Mouse (Mus musculus): Measurements from ENCODE around the gene Camta1. TPM values are rescaled to one million over a fixed set of nuclear protein-coding genes. Genes with fewer than 3 reads are reported as not detected.
A peak's percentile ranks its signal among the peaks of the same experiment; 100 is the strongest.

Gene Camta1
- polyA plus RNA-seq, 1 experiment from 2014 or later: 123 TPM

- Histone ChIP-seq H3K9me3 (replicated peaks; ENCODE audit: control insufficient read depth, low read length) (no peaks in the 10 kb centered on the region), H3K4me2 (ENCODE audit: low read length) (no peak overlapping the region), H3K27ac (ENCODE audit: low read depth, low read length) (no peak overlapping the region), H3K27me3 (replicated peaks; ENCODE audit: control insufficient read depth, insufficient read depth, low read length) (no peaks in the 10 kb centered on the region), H3K4me1 (ENCODE audit: control insufficient read depth, insufficient read depth, low read length) (peaks cover 9% of the 10 kb centered on the region), H3K36me3 (ENCODE audit: control insufficient read depth, insufficient read depth, low read length) (no peaks in the 10 kb centered on the region), H3K9ac (ENCODE audit: low read length) (no peak overlapping the region), H3K4me3 (ENCODE audit: low read depth, low read length) (no peak overlapping the region)
- WGBS: 69% methylated on average over 3 of the region's 3 CpGs
- no peak for DNase-seq (ENCODE audit: low spot score)
- no peak for ATAC-seq
These were observed 407.1 kb downstream of the Camta1 start for GRCm38 (mm10) chr4:151454611-151455010.

GRCm38 (mm10) chr4:151454065-151454464, 407.6 kb downstream of the Camta1 start:
- no peak for DNase-seq (ENCODE audit: low spot score)
- no peak for ATAC-seq
- WGBS: 87% methylated on average over 3 of the region's 3 CpGs

GRCm38 (mm10) chr4:151451885-151452284, 409.8 kb downstream of the Camta1 start:
- Histone ChIP-seq H3K4me1 (ENCODE audit: control insufficient read depth, insufficient read depth, low read length) (peaks cover 9% of the 10 kb centered on the region), H3K9ac (ENCODE audit: low read length) (no peak overlapping the region), H3K4me3 (ENCODE audit: low read depth, low read length) (no peak overlapping the region), H3K9me3 (replicated peaks; ENCODE audit: control insufficient read depth, low read length) (no peaks in the 10 kb centered on the region), H3K36me3 (ENCODE audit: control insufficient read depth, insufficient read depth, low read length) (no peaks in the 10 kb centered on the region), H3K27ac (ENCODE audit: low read depth, low read length) (no peak overlapping the region), H3K27me3 (replicated peaks; ENCODE audit: control insufficient read depth, insufficient read depth, low read length) (no peaks in the 10 kb centered on the region), H3K4me2 (ENCODE audit: low read length) (no peak overlapping the region)
- DNase-seq (ENCODE audit: low spot score) (no peak), ATAC-seq (no peak)
- WGBS: 79% methylated on average over 6 of the region's 6 CpGs

More at GRCm38 (mm10) chr4:151454065-151454464, 407.6 kb downstream of the Camta1 start:
- peaks cover 9% of the 10 kb centered on the region for H3K4me1 ChIP-seq (ENCODE audit: control insufficient read depth, insufficient read depth, low read length)
- H3K27ac ChIP-seq (ENCODE audit: low read depth, low read length): no peak overlapping the region
- no peak overlapping the region for H3K4me3 ChIP-seq (ENCODE audit: low read depth, low read length)
- H3K27me3 ChIP-seq (replicated peaks; ENCODE audit: control insufficient read depth, insufficient read depth, low read length): no peaks in the 10 kb centered on the region
- no peak overlapping the region for H3K4me2 ChIP-seq (ENCODE audit: low read length)
- no peak overlapping the region for H3K9ac ChIP-seq (ENCODE audit: low read length)
- no peaks in the 10 kb centered on the region for H3K36me3 ChIP-seq (ENCODE audit: control insufficient read depth, insufficient read depth, low read length)
- H3K9me3 ChIP-seq (replicated peaks; ENCODE audit: control insufficient read depth, low read length): no peaks in the 10 kb centered on the region

- ATAC-seq: 0 out of 2 replicates have a peak, but pooled peaks have one; percentile 50
- peak; percentile 77 for DNase-seq (ENCODE audit: low spot score)
- Histone ChIP-seq H3K9ac (ENCODE audit: low read length) (no peak overlapping the region), H3K27ac (ENCODE audit: low read depth, low read length) (no peak overlapping the region), H3K27me3 (replicated peaks; ENCODE audit: control insufficient read depth, insufficient read depth, low read length) (no peaks in the 10 kb centered on the region), H3K4me3 (ENCODE audit: low read depth, low read length) (no peak overlapping the region), H3K4me1 (ENCODE audit: control insufficient read depth, insufficient read depth, low read length) (peaks cover 9% of the 10 kb centered on the region), H3K36me3 (ENCODE audit: control insufficient read depth, insufficient read depth, low read length) (no peaks in the 10 kb centered on the region), H3K9me3 (replicated peaks; ENCODE audit: control insufficient read depth, low read length) (no peaks in the 10 kb centered on the region), H3K4me2 (ENCODE audit: low read length) (no peak overlapping the region)
- WGBS: 5% methylated on average over 8 of the region's 8 CpGs
These were observed 411.7 kb downstream of the Camta1 start for GRCm38 (mm10) chr4:151449981-151450380.

- peaks cover 9% of the 10 kb centered on the region for H3K4me1 ChIP-seq (ENCODE audit: control insufficient read depth, insufficient read depth, low read length)
- 96% methylated on average over 2 of the region's 2 CpGs for WGBS
- no peak overlapping the region for H3K4me3 ChIP-seq (ENCODE audit: low read depth, low read length)
These were observed 413.3 kb downstream of the Camta1 start for GRCm38 (mm10) chr4:151448341-151448740.

GRCm38 (mm10) chr4:151444665-151445064, 417.0 kb downstream of the Camta1 start:
- no peak overlapping the region for H3K9ac ChIP-seq (ENCODE audit: low read length)
- H3K27me3 ChIP-seq (replicated peaks; ENCODE audit: control insufficient read depth, insufficient read depth, low read length): no peaks in the 10 kb centered on the region
- no peak overlapping the region for H3K4me2 ChIP-seq (ENCODE audit: low read length)
- no peaks in the 10 kb centered on the region for H3K36me3 ChIP-seq (ENCODE audit: control insufficient read depth, insufficient read depth, low read length)
- H3K9me3 ChIP-seq (replicated peaks; ENCODE audit: control insufficient read depth, low read length): peaks cover 3% of the 10 kb centered on the region; the same call in 1 of the 2 replicates
- DNase-seq (ENCODE audit: low spot score) (no peak), ATAC-seq (no peak)
- WGBS: 91% methylated on average over 4 of the region's 4 CpGs
- peaks cover under 1% of the 10 kb centered on the region; the same call in 1 of the 2 replicates for H3K4me1 ChIP-seq (ENCODE audit: control insufficient read depth, insufficient read depth, low read length)
- H3K4me3 ChIP-seq (ENCODE audit: low read depth, low read length): no peak overlapping the region
- H3K27ac ChIP-seq (ENCODE audit: low read depth, low read length): no peak overlapping the region

More at GRCm38 (mm10) chr4:151448341-151448740, 413.3 kb downstream of the Camta1 start:
- no peaks in the 10 kb centered on the region for H3K36me3 ChIP-seq (ENCODE audit: control insufficient read depth, insufficient read depth, low read length)
- H3K9me3 ChIP-seq (replicated peaks; ENCODE audit: control insufficient read depth, low read length): no peaks in the 10 kb centered on the region
- H3K4me2 ChIP-seq (ENCODE audit: low read length): no peak overlapping the region
- H3K9ac ChIP-seq (ENCODE audit: low read length): no peak overlapping the region
- no peak for DNase-seq (ENCODE audit: low spot score)
- no peaks in the 10 kb centered on the region for H3K27me3 ChIP-seq (replicated peaks; ENCODE audit: control insufficient read depth, insufficient read depth, low read length)
- no peak overlapping the region for H3K27ac ChIP-seq (ENCODE audit: low read depth, low read length)
- no peak for ATAC-seq

GRCm38 (mm10) chr4:151438561-151438960, 423.1 kb downstream of the Camta1 start:
- Histone ChIP-seq H3K4me1 (ENCODE audit: control insufficient read depth, insufficient read depth, low read length) (0 out of 2 replicates have a peak, but pooled peaks cover 2% of the 10 kb centered on the region), H3K27ac (ENCODE audit: low read depth, low read length) (no peak overlapping the region), H3K9me3 (replicated peaks; ENCODE audit: control insufficient read depth, low read length) (peaks cover 5% of the 10 kb centered on the region; the same call in 1 of the 2 replicates), H3K27me3 (replicated peaks; ENCODE audit: control insufficient read depth, insufficient read depth, low read length) (no peaks in the 10 kb centered on the region), H3K4me2 (ENCODE audit: low read length) (no peak overlapping the region), H3K4me3 (ENCODE audit: low read depth, low read length) (no peak overlapping the region), H3K9ac (ENCODE audit: low read length) (no peak overlapping the region), H3K36me3 (ENCODE audit: control insufficient read depth, insufficient read depth, low read length) (no peaks in the 10 kb centered on the region)
- 41% methylated on average over 7 of the region's 7 CpGs for WGBS
- DNase-seq (ENCODE audit: low spot score) (no peak), ATAC-seq (no peak)

- Histone ChIP-seq H3K27ac (ENCODE audit: low read depth, low read length) (no peak overlapping the region), H3K36me3 (ENCODE audit: control insufficient read depth, insufficient read depth, low read length) (no peaks in the 10 kb centered on the region), H3K9ac (ENCODE audit: low read length) (no peak overlapping the region), H3K9me3 (replicated peaks; ENCODE audit: control insufficient read depth, low read length) (peaks cover 5% of the 10 kb centered on the region; the same call in 1 of the 2 replicates), H3K4me1 (ENCODE audit: control insufficient read depth, insufficient read depth, low read length) (0 out of 2 replicates have a peak, but pooled peaks cover 2% of the 10 kb centered on the region), H3K27me3 (replicated peaks; ENCODE audit: control insufficient read depth, insufficient read depth, low read length) (no peaks in the 10 kb centered on the region), H3K4me3 (ENCODE audit: low read depth, low read length) (no peak overlapping the region), H3K4me2 (ENCODE audit: low read length) (no peak overlapping the region)
- DNase-seq (ENCODE audit: low spot score) (no peak), ATAC-seq (no peak)
- WGBS: 65% methylated on average over 11 of the region's 11 CpGs
These were observed 423.8 kb downstream of the Camta1 start for GRCm38 (mm10) chr4:151437859-151438258.

- Histone ChIP-seq H3K4me1 (ENCODE audit: control insufficient read depth, insufficient read depth, low read length) (no peaks in the 10 kb centered on the region), H3K27me3 (replicated peaks; ENCODE audit: control insufficient read depth, insufficient read depth, low read length) (no peaks in the 10 kb centered on the region), H3K4me3 (ENCODE audit: low read depth, low read length) (no peak overlapping the region), H3K27ac (ENCODE audit: low read depth, low read length) (no peak overlapping the region), H3K36me3 (ENCODE audit: control insufficient read depth, insufficient read depth, low read length) (no peaks in the 10 kb centered on the region), H3K9me3 (replicated peaks; ENCODE audit: control insufficient read depth, low read length) (peaks cover 3% of the 10 kb centered on the region; the same call in 1 of the 2 replicates), H3K4me2 (ENCODE audit: low read length) (no peak overlapping the region), H3K9ac (ENCODE audit: low read length) (no peak overlapping the region)
- ATAC-seq: no peak
- DNase-seq (ENCODE audit: low spot score): no peak
- WGBS: 79% methylated on average over 3 of the region's 3 CpGs
These were observed 436.5 kb downstream of the Camta1 start for GRCm38 (mm10) chr4:151425133-151425532.
